7 mouse cellular contexts compared by ENCODE assay signal in the genomic region with DNA sequence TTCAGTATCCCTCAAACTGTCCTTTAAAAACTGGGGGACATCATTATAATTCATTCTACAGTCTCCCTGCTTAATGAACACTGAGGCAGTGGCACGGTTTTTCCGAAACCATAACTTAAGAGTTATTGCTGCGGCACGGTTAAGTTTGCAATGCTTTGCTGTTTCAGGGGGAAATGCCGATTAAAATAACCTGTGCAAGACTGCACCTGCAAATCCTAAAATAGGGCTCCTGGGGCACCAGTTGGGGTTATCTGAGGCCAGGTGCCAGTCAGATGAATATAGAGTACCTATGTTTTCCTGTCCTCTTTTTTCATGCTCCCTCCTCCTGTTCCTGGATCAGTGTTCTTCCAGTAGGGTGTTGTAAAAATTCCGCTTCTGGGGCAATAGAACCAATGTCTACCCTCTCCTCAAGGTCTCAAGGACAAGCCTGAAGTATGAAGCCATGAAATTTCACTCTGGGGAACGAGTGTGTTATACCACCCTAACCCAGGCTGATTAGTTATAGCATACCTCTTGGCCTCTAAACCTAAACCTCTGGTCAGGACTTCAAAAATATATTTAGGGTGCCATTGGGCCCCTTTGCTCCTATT. TPM values are rescaled to one million over a fixed set of nuclear protein-coding genes. Genes with fewer than 3 reads are reported as not detected.
DNase-seq lines count a peak whose midpoint lies in the region; ATAC-seq lines count a peak whose summit lies in the region.

No protein-coding gene starts in this region.

- H3K4me2 ChIP-seq in forebrain, embryonic 11.5 days (ENCODE audit: low read depth, low read length, severe bottlenecking), result peak overlapping the region; percentile 74
- peak overlapping the region; percentile 71 for H3K4me2 ChIP-seq in liver, embryonic 11.5 days

- peaks cover 62% of the 10 kb centered on the region for H3K4me1 ChIP-seq in megakaryocyte, embryonic 14.5 days
- H3K4me1 ChIP-seq in forebrain, embryonic 11.5 days (replicated peaks; ENCODE audit: control insufficient read depth, insufficient read depth, low read length), result 0 out of 2 replicates have a peak, but pooled peaks cover 8% of the 10 kb centered on the region
- H3K4me1 ChIP-seq in liver, embryonic 11.5 days (replicated peaks; ENCODE audit: control insufficient read depth, insufficient read depth, low read length), result peaks cover 26% of the 10 kb centered on the region

- peak overlapping the region; percentile 17; the same call in 1 of the 2 replicates for H3K9ac ChIP-seq in forebrain, embryonic 11.5 days (ENCODE audit: low read length)
- peak overlapping the region; percentile 59 for H3K9ac ChIP-seq in liver, embryonic 11.5 days (ENCODE audit: low read depth, low read length)

- no peak overlapping the region for H3K27ac ChIP-seq in forebrain, embryonic 11.5 days (ENCODE audit: low read depth, low read length)
- H3K27ac ChIP-seq in liver, embryonic 11.5 days (ENCODE audit: low read depth, low read length), result peak overlapping the region; percentile 59

- ATAC-seq in megakaryocyte, adult 5-6 weeks (ENCODE audit: poor library complexity, severe bottlenecking), result no peak
- no peak for ATAC-seq in forebrain, embryonic 11.5 days (replicated peaks; ENCODE audit: low FRiP score)
- no peak for ATAC-seq in liver, embryonic 11.5 days (replicated peaks; ENCODE audit: low FRiP score)

- 72% methylated on average over 7 of the region's 7 CpGs for WGBS in forebrain, embryonic 11.5 days
- WGBS in liver, embryonic 11.5 days, result 67% methylated on average over 7 of the region's 7 CpGs

- H3K36me3 ChIP-seq in megakaryocyte, embryonic 14.5 days (replicated peaks; ENCODE audit: low read length), result peaks cover 2% of the 10 kb centered on the region
- no peaks in the 10 kb centered on the region for H3K36me3 ChIP-seq in forebrain, embryonic 11.5 days (ENCODE audit: control insufficient read depth, insufficient read depth, low read length)
- peaks cover 8% of the 10 kb centered on the region; the same call in 1 of the 2 replicates for H3K36me3 ChIP-seq in liver, embryonic 11.5 days (ENCODE audit: control insufficient read depth, insufficient read depth, low read length)

- peak overlapping the region; percentile 98 for H3K4me3 ChIP-seq in megakaryocyte, embryonic 14.5 days (replicated peaks)
- peak overlapping the region; percentile 94 for H3K4me3 ChIP-seq in forebrain, embryonic 11.5 days (ENCODE audit: low read depth, low read length)
- peak overlapping the region; percentile 98 for H3K4me3 ChIP-seq in liver, embryonic 11.5 days (ENCODE audit: low read depth, low read length)

- no peak for DNase-seq in forebrain, embryonic 11.5 days (ENCODE audit: low spot score)
- DNase-seq in liver, embryonic 11.5 days (ENCODE audit: low spot score), result no peak
- peak; percentile 43 for DNase-seq in thymus, postnatal 14 days
- no peak for DNase-seq in embryo, embryonic 10 days (ENCODE audit: low spot score)
- DNase-seq in natural killer cell, adult 2 months (ENCODE audit: low spot score in 2 of 2), result no peak

- no peaks in the 10 kb centered on the region for H3K9me3 ChIP-seq in megakaryocyte, embryonic 14.5 days
- no peaks in the 10 kb centered on the region for H3K9me3 ChIP-seq in forebrain, embryonic 11.5 days (ENCODE audit: control insufficient read depth, low read length)
- no peaks in the 10 kb centered on the region for H3K9me3 ChIP-seq in liver, embryonic 11.5 days (ENCODE audit: control insufficient read depth, low read length)

- peaks cover 2% of the 10 kb centered on the region for H3K27me3 ChIP-seq in megakaryocyte, embryonic 14.5 days (replicated peaks)
- no peaks in the 10 kb centered on the region for H3K27me3 ChIP-seq in forebrain, embryonic 11.5 days (ENCODE audit: control insufficient read depth, insufficient read depth, low read length)
- H3K27me3 ChIP-seq in liver, embryonic 11.5 days (replicated peaks; ENCODE audit: control insufficient read depth, insufficient read depth, low read length), result no peaks in the 10 kb centered on the region

RNA-seq across cellular contexts. Expression of gene Mki67, which starts 0.9 kb away (rescaled TPM):
- polyA plus RNA-seq in megakaryocyte, embryonic 14.5 days (2012; ENCODE audit: insufficient read depth, low replicate concordance), result 2.3 and 2.9 TPM in 2 replicates
- total RNA-seq in megakaryocyte, adult 5-6 weeks (2015), result 558 and 564 TPM in 2 replicates
- 458 and 547 TPM in 2 replicates for total RNA-seq in megakaryocyte, adult 5-6 weeks (2017)
- polyA plus RNA-seq in forebrain, embryonic 11.5 days (2014; fragmentation: Nextera tagmentation; extraction: Ambion mirVana), result 66.7 and 76.5 TPM in 2 replicates
- 75.1 and 79.3 TPM in 2 replicates for polyA plus RNA-seq in liver, embryonic 11.5 days (2014; fragmentation: Nextera tagmentation; extraction: Ambion mirVana)

Comparison
In these comparisons a context has a peak if more than half of its experiments do, and no peak if none do; other contexts are left out.
1. RNA of gene Mki67, which starts 0.9 kb away (polyA plus RNA-seq): 75.1 to 79.3 TPM in liver, embryonic 11.5 days and 66.7 to 76.5 TPM in forebrain, embryonic 11.5 days; 2.3 to 2.9 TPM in megakaryocyte, embryonic 14.5 days; every median in the first group is over 10 times any median in the second.
2. Peak in every context shown above with its lines, with median percentiles within 50 percentile points of each other: H3K4me3 ChIP-seq.